Comparison of ENCODE assay signal across 21 mouse cellular contexts in genomic region chr9:100460203-100460602, GRCm38 (mm10). TPM values are rescaled to one million over a fixed set of nuclear protein-coding genes. Genes with fewer than 3 reads are reported as not detected.
DNase-seq lines count a peak whose midpoint lies in the region; ATAC-seq and TF ChIP-seq lines count a peak whose summit lies in the region.
"Had no signal": no experiment of that assay in that cellular context is flagged by ENCODE, and none has a peak within 500 bp of the region (broad histone marks: within the 10 kb centered on the region; RNA-seq: fewer than 3 reads in every experiment).

No protein-coding gene starts in this region.

- intact Hi-C loops in heart, postnatal 10 days (cut with DNase I), result no loop called here
- intact Hi-C loops in left cerebral cortex, postnatal 14 days (cut with DNase I), result no loop called here

- H3K9me3 ChIP-seq in heart, embryonic 15.5 days (replicated peaks), result no peaks in the 10 kb centered on the region
- H3K9me3 ChIP-seq in intestine, postnatal 0 days (ENCODE audit: control insufficient read depth), result no peaks in the 10 kb centered on the region
- H3K9me3 ChIP-seq: forebrain, embryonic 10.5 days; limb, embryonic 10.5 days; liver, embryonic 13.5 days; lung, embryonic 15.5 days; neural tube, embryonic 12.5 days; stomach, embryonic 15.5 days had no signal

- H3K4me3 ChIP-seq in heart, embryonic 15.5 days, result no peak overlapping the region
- H3K4me3 ChIP-seq in intestine, postnatal 0 days (ENCODE audit: low read depth, low read length), result no peak overlapping the region
- peak overlapping the region; percentile 21 for H3K4me3 ChIP-seq in thymus, adult 2 months (ENCODE audit: control insufficient read depth, insufficient read depth, low read length)
- H3K4me3 ChIP-seq: forebrain, embryonic 10.5 days; limb, embryonic 10.5 days; liver, embryonic 13.5 days; lung, embryonic 15.5 days; neural tube, embryonic 12.5 days; stomach, embryonic 15.5 days had no signal

- peaks cover 4% of the 10 kb centered on the region; the same call in 1 of the 2 replicates for H3K4me1 ChIP-seq in heart, embryonic 15.5 days (replicated peaks)
- no peaks in the 10 kb centered on the region for H3K4me1 ChIP-seq in intestine, postnatal 0 days (replicated peaks; ENCODE audit: control insufficient read depth, insufficient read depth, low read length)
- peaks cover 63% of the 10 kb centered on the region for H3K4me1 ChIP-seq in thymus, adult 2 months (replicated peaks; ENCODE audit: control insufficient read depth, insufficient read depth, low read length)
- H3K4me1 ChIP-seq: limb, embryonic 10.5 days; liver, embryonic 13.5 days; neural tube, embryonic 12.5 days; stomach, embryonic 15.5 days had no signal

- no peaks in the 10 kb centered on the region for H3K27me3 ChIP-seq in heart, embryonic 15.5 days
- no peaks in the 10 kb centered on the region for H3K27me3 ChIP-seq in intestine, postnatal 0 days (replicated peaks; ENCODE audit: control insufficient read depth, insufficient read depth, low read length)
- H3K27me3 ChIP-seq in thymus, adult 2 months (ENCODE audit: control insufficient read depth, insufficient read depth, low read length), result no peaks in the 10 kb centered on the region
- H3K27me3 ChIP-seq: liver, embryonic 13.5 days; lung, embryonic 15.5 days; neural tube, embryonic 12.5 days; stomach, embryonic 15.5 days had no signal

- no peak for TF ChIP-seq POLR2A in thymus, adult 2 months (IDR thresholded peaks at IDR 0.05; ENCODE audit: control insufficient read depth, extremely low read depth, insufficient read depth, low read length, poor library complexity)

- no peak overlapping the region for H3K4me2 ChIP-seq in heart, embryonic 15.5 days
- H3K4me2 ChIP-seq in intestine, postnatal 0 days (replicated peaks; ENCODE audit: low read depth), result no peak overlapping the region
- H3K4me2 ChIP-seq: liver, embryonic 13.5 days; lung, embryonic 15.5 days; neural tube, embryonic 12.5 days; stomach, embryonic 15.5 days had no signal

- DNase-seq in heart, postnatal 10 days, result no peak
- peak; percentile 89 for DNase-seq in CD4-positive, CD25-positive, alpha-beta regulatory T cell, adult 2 months (ENCODE audit: low read depth, low spot score)
- peak; percentile 74 for DNase-seq in thymus, adult 2 months
- DNase-seq in cerebellum, adult 11-12 months, result no peak
- no peak for DNase-seq in left cerebral cortex, postnatal 14 days (ENCODE audit: low spot score in 2 of 2)
- DNase-seq in layer of hippocampus, adult 9-10 months (ENCODE audit: low spot score), result no peak
- DNase-seq: adrenal gland, postnatal 25 days; gastrocnemius, postnatal 14 days; heart, postnatal 36 days; kidney, postnatal 4 days; liver, embryonic 13.5 days; midbrain, embryonic 14.5 days; right cerebral cortex, postnatal 14 days had no signal

- no peak for TF ChIP-seq CTCF in intestine, postnatal 0 days (IDR thresholded peaks at IDR 0.05; ENCODE audit: low read depth)
- peak; percentile 48; the same call in 1 of the 2 replicates for TF ChIP-seq CTCF in thymus, adult 2 months (IDR thresholded peaks at IDR 0.05; ENCODE audit: borderline replicate concordance, control insufficient read depth, extremely low read depth, insufficient read depth, low read length, poor library complexity)

- 0 out of 2 replicates have a peak, but pooled peaks have one; percentile 28 for ATAC-seq in heart, embryonic 15.5 days (replicated peaks; ENCODE audit: insufficient number of reproducible peaks, insufficient read depth, low FRiP score, low read depth)
- ATAC-seq in intestine, postnatal 0 days, result 0 out of 2 replicates have a peak, but pooled peaks have one; percentile 13
- ATAC-seq: hindbrain, embryonic 16.5 days had no signal

- WGBS in heart, embryonic 15.5 days, result 94% methylated on average over 9 of the region's 9 CpGs
- 88% methylated on average over 9 of the region's 9 CpGs for WGBS in intestine, postnatal 0 days
- 5% methylated on average over 9 of the region's 9 CpGs for WGBS in thymus, adult 2 months

- no peak overlapping the region for H3K9ac ChIP-seq in heart, embryonic 15.5 days
- no peak overlapping the region for H3K9ac ChIP-seq in intestine, postnatal 0 days (ENCODE audit: low read depth, low read length)
- H3K9ac ChIP-seq: liver, embryonic 13.5 days; lung, embryonic 15.5 days; neural tube, embryonic 12.5 days; stomach, embryonic 15.5 days had no signal

- no peak overlapping the region; the same call in 1 of the 2 replicates for H3K27ac ChIP-seq in heart, embryonic 15.5 days
- H3K27ac ChIP-seq in intestine, postnatal 0 days (ENCODE audit: low read depth, low read length), result no peak overlapping the region
- H3K27ac ChIP-seq in thymus, adult 2 months (ENCODE audit: control insufficient read depth, insufficient read depth, low read length), result peak overlapping the region; percentile 94
- H3K27ac ChIP-seq: forebrain, embryonic 10.5 days; limb, embryonic 10.5 days; liver, embryonic 13.5 days; lung, embryonic 15.5 days; neural tube, embryonic 12.5 days; stomach, embryonic 15.5 days had no signal

- H3K36me3 ChIP-seq in heart, embryonic 15.5 days, result no peaks in the 10 kb centered on the region
- peaks cover 32% of the 10 kb centered on the region; the same call in 1 of the 2 replicates for H3K36me3 ChIP-seq in intestine, postnatal 0 days (ENCODE audit: control insufficient read depth, insufficient read depth)
- no peaks in the 10 kb centered on the region for H3K36me3 ChIP-seq in thymus, adult 2 months (ENCODE audit: control insufficient read depth, insufficient read depth, low read length)
- H3K36me3 ChIP-seq: liver, embryonic 13.5 days; lung, embryonic 15.5 days; stomach, embryonic 15.5 days had no signal

RNA-seq across cellular contexts. Expression of gene Il20rb, which starts 26.4 kb away (rescaled TPM):
- polyA plus RNA-seq in heart, embryonic 15.5 days (2015; fragmentation: Nextera tagmentation; extraction: Ambion mirVana), result 0.88 and 1.9 TPM in 2 replicates
- 1 to 10 TPM; 2.2 to 4.4 TPM for total RNA-seq in heart, postnatal 10 days (2021)
- polyA plus RNA-seq in intestine, postnatal 0 days (2015; fragmentation: Nextera tagmentation; extraction: Ambion mirVana), result 1.2 and 1.8 TPM in 2 replicates
- polyA plus RNA-seq in thymus, adult 2 months (2012; rRNA removed), result 8.0 and 8.3 TPM in 2 replicates
- total RNA-seq in left cerebral cortex, postnatal 14 days (2021), result under 1 TPM; 0.26 to 0.66 TPM

Comparison
In these comparisons a context has a peak if more than half of its experiments do, and no peak if none do; other contexts are left out.
1. DNase-seq: peak in CD4-positive, CD25-positive, alpha-beta regulatory T cell, adult 2 months (single experiment) and thymus, adult 2 months (single experiment); none in heart, postnatal 10 days (0 of 2), cerebellum, adult 11-12 months (single experiment), left cerebral cortex, postnatal 14 days (0 of 2) and layer of hippocampus, adult 9-10 months (single experiment).